Mouse (Mus musculus) CD4-positive helper T cell, adult 2 months (primary cell): ENCODE data around the gene Utp4.

ENCODE experiments used
- DNase-seq: peaks from one replicate; pipeline ENCODE4 v3.0.0-alpha.2; 2012; ENCODE audit warnings: low read depth, missing footprints, low spot score

Gene Utp4

GRCm38 (mm10) chr8:106937081-106937800 lies 43.8 kb downstream of the Utp4 start:
- peak; percentile 52 for DNase-seq

GRCm38 (mm10) chr8:106941806-106942205 lies 48.4 kb downstream of the Utp4 start:
- no peak for DNase-seq

- no peak for DNase-seq
Measured at GRCm38 (mm10) chr8:106943874-106944418, 50.5 kb downstream of the Utp4 start.

- DNase-seq: no peak
Measured at GRCm38 (mm10) chr8:106944756-106945155, 51.3 kb downstream of the Utp4 start.

GRCm38 (mm10) chr8:106948678-106949243 lies 55.3 kb downstream of the Utp4 start:
- DNase-seq: peak; percentile 22

- DNase-seq: no peak
Measured at GRCm38 (mm10) chr8:106951707-106952106, 58.3 kb downstream of the Utp4 start.

GRCm38 (mm10) chr8:106953571-106953970 lies 60.1 kb downstream of the Utp4 start:
- DNase-seq: no peak

GRCm38 (mm10) chr8:106957086-106957485 lies 63.6 kb downstream of the Utp4 start:
- DNase-seq: no peak

- no peak for DNase-seq
Measured at GRCm38 (mm10) chr8:106958212-106958611, 64.8 kb downstream of the Utp4 start.

- DNase-seq: no peak
Measured at GRCm38 (mm10) chr8:106959626-106960025, 66.2 kb downstream of the Utp4 start.

- no peak for DNase-seq
Measured at GRCm38 (mm10) chr8:106962322-106962721, 68.9 kb downstream of the Utp4 start.

GRCm38 (mm10) chr8:106963365-106963764 lies 69.9 kb downstream of the Utp4 start:
- no peak for DNase-seq

- DNase-seq: no peak
Measured at GRCm38 (mm10) chr8:106964573-106964972, 71.1 kb downstream of the Utp4 start.

- no peak for DNase-seq
Measured at GRCm38 (mm10) chr8:106969964-106970363, 76.5 kb downstream of the Utp4 start.

GRCm38 (mm10) chr8:106971916-106972315 lies 78.5 kb downstream of the Utp4 start:
- DNase-seq: no peak
